Mouse (Mus musculus): ENCODE results near the gene Clns1a. TPM values are rescaled to one million over a fixed set of nuclear protein-coding genes. Genes with fewer than 3 reads are reported as not detected.

Clns1a gene
- not detected in 2 replicates for polyA plus RNA-seq (2012; ENCODE audit: insufficient read depth, insufficient read length, low replicate concordance, missing spikeins)

DNA sequence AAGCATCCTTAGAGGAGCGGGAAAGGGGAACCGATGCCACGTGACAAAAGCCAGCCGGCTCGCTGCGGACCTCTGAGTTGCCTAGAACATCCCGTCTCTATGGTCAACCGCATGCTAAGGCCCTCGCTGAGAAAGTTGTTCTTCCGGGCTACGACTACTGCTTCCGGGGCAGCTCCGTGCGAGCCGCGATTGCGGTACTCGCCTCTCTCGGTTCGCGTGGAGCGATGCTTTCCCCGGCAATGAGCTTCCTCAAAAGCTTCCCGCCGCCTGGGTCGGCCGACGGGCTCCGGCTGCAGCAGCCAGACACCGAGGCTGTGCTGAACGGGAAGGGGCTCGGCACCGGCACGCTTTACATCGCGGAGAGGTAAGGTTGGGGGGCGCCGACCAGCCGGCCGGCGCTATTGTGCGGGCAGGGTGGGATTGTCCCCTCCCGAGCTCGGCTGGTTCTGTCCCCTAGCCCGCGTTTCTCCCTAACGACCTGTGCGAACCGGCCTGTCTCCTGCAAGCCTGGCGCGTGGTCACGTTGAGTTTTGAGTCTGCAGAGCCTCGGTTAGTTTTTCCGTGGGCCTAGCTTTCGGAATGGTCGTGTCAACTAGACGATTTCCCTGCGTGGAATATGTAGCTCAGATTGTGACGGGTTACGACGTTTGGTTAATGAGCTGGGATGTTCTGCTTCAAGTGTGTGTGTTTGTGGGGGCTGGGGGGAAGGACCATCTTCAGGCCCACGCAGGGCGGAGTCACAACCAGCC, at the start of gene Clns1a:
Gene Clns1a (plus strand): TSS at position 129 of the 749 bp plus-strand sequence.
- Histone ChIP-seq H3K27ac (ENCODE audit: insufficient read depth, low read depth, low read length) (peak within 1 kb of the TSS; percentile 88), H3K4me3 (ENCODE audit: insufficient read depth, low read depth, low read length) (peak within 1 kb of the TSS; percentile 95), H3K4me1 (ENCODE audit: control insufficient read depth, insufficient read depth, low read length) (peaks cover 4% of the 10 kb centered on the region)
- WGBS: under 1% methylated on average over 63 of the region's 63 CpGs
- TF ChIP-seq POLR2A (IDR thresholded peaks at IDR 0.05; ENCODE audit: insufficient read depth, low read depth, low read length) (peak; percentile 57; the same call in 1 of the 2 replicates), CTCF (IDR thresholded peaks at IDR 0.05; ENCODE audit: insufficient read depth, low read depth, low read length) (no peak)

DNA sequence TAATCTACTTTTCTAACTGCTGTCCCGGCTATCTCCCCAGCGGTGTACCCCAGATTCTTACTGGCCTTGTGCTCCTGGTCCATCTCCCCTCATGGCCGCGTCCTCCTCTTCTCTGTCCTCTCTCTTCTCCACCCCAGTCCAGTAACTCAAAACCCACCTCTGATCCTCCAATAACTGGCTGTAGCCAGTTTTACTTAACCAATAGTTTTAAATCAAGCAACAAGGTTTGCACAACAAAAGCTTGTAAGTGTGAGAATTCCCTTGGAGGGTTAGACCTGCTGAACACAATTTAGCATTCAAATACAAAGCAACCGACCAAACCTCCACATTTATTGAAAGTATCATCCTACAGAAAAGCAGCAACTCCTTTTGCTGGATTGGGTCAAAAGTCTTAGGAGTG, 48.8 kb upstream of the Clns1a start:
- 90% methylated on average over 5 of the region's 5 CpGs for WGBS
- no peak overlapping the region for H3K27ac ChIP-seq (ENCODE audit: insufficient read depth, low read depth, low read length)
- H3K4me1 ChIP-seq (ENCODE audit: control insufficient read depth, insufficient read depth, low read length): no peaks in the 10 kb centered on the region; the same call in 1 of the 2 replicates
- TF ChIP-seq POLR2A (IDR thresholded peaks at IDR 0.05; ENCODE audit: insufficient read depth, low read depth, low read length): no peak
- no peak for TF ChIP-seq CTCF (IDR thresholded peaks at IDR 0.05; ENCODE audit: insufficient read depth, low read depth, low read length)
- H3K4me3 ChIP-seq (ENCODE audit: insufficient read depth, low read depth, low read length): no peak overlapping the region

DNA sequence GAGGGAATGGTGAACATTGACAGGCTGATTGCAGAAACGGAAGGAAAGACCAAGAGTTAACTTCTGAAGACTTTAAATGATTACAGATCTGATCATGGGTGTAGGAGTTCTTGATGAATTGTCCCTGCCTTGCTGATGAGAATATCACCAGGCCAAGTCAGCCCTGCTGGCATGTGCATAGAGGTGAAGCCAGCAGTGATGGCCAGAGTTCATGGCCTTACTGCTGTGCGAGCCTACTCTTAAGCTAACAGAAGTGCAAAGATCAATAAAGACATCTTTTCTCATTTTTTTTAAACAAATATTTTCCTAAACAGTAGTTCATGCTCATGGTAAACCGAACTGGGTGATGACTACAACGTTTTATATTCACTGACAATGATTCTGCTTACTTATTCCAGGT, 45.7 kb upstream of the Clns1a start:
- Histone ChIP-seq H3K4me3 (ENCODE audit: insufficient read depth, low read depth, low read length) (no peak overlapping the region), H3K27ac (ENCODE audit: insufficient read depth, low read depth, low read length) (no peak overlapping the region), H3K4me1 (ENCODE audit: control insufficient read depth, insufficient read depth, low read length) (no peaks in the 10 kb centered on the region; the same call in 1 of the 2 replicates)
- TF ChIP-seq CTCF (IDR thresholded peaks at IDR 0.05; ENCODE audit: insufficient read depth, low read depth, low read length) (no peak), POLR2A (IDR thresholded peaks at IDR 0.05; ENCODE audit: insufficient read depth, low read depth, low read length) (no peak)
- 92% methylated on average over 4 of the region's 4 CpGs for WGBS

DNA sequence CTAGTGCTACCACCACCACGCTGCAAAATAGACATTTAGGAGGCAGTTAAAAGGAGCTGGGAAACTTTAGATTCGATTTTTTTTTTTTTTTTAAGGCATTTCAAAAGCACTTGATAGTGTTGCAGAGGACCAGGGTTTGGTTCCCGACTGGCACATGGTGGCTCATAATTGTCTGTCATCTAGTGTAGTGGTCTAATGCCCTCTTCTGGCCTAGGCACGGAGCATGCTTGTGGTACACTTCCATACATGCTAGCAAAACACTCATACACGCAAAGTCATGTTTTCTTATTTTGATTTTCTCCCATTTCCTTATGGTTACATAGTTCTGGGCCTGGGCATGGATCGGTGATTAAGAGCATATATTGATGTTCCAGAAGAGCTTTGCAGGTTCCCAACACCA, 40.3 kb upstream of the Clns1a start:
- Histone ChIP-seq H3K27ac (ENCODE audit: insufficient read depth, low read depth, low read length) (no peak overlapping the region), H3K4me1 (ENCODE audit: control insufficient read depth, insufficient read depth, low read length) (no peaks in the 10 kb centered on the region), H3K4me3 (ENCODE audit: insufficient read depth, low read depth, low read length) (no peak overlapping the region)
- TF ChIP-seq CTCF (IDR thresholded peaks at IDR 0.05; ENCODE audit: insufficient read depth, low read depth, low read length) (no peak), POLR2A (IDR thresholded peaks at IDR 0.05; ENCODE audit: insufficient read depth, low read depth, low read length) (no peak)
- 85% methylated on average over 6 of the region's 6 CpGs for WGBS

DNA sequence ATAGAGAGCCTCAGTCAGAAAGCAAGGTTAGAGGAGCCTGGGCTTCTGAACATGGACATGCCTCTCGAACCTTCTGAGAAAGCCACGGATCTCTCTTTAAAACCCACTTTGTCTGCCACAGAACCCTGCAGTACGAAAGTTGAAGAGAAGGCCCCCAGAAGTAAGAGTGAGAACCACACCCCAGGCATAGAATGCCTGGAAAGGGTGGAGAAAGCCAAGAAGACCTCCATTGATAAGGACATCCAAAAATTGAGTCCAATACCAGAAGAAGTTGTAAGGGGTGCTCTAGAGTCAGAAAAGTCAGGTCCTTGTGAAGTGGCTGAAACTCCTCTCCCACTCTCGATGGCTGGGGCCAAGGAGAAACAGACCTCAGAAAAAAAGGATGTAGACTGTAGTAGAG, 34.8 kb upstream of the Clns1a start:
- 86% methylated on average over 4 of the region's 4 CpGs for WGBS

DNA sequence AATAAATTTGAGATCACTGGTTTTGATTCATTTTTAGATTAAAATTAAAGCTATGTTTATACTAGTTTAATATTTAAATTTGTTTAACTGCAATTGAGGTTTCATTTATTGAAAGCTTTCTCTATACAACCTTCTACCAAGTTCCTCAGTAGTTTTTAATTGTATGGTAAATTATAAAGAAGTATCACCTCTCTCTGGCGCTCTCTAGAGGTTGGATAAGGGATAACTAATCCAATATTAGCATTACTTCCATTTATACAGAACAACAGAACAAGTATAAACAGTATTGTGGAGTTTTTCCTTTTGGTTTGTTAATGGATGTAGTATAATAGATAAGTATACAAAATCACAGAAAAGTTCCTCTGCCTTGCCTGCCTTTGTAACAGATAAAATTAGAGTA, 17.2 kb upstream of the Clns1a start:
- TF ChIP-seq POLR2A (IDR thresholded peaks at IDR 0.05; ENCODE audit: insufficient read depth, low read depth, low read length) (no peak), CTCF (IDR thresholded peaks at IDR 0.05; ENCODE audit: insufficient read depth, low read depth, low read length) (no peak)
- no peaks in the 10 kb centered on the region for H3K4me1 ChIP-seq (ENCODE audit: control insufficient read depth, insufficient read depth, low read length)
- no peak overlapping the region for H3K4me3 ChIP-seq (ENCODE audit: insufficient read depth, low read depth, low read length)
- 7% methylated on average over 1 of the region's 1 CpGs for WGBS
- H3K27ac ChIP-seq (ENCODE audit: insufficient read depth, low read depth, low read length): no peak overlapping the region

More for the DNA sequence above, 34.8 kb upstream of the Clns1a start:
- no peak overlapping the region for H3K4me3 ChIP-seq (ENCODE audit: insufficient read depth, low read depth, low read length)
- no peak for TF ChIP-seq POLR2A (IDR thresholded peaks at IDR 0.05; ENCODE audit: insufficient read depth, low read depth, low read length)
- TF ChIP-seq CTCF (IDR thresholded peaks at IDR 0.05; ENCODE audit: insufficient read depth, low read depth, low read length): no peak
- H3K4me1 ChIP-seq (ENCODE audit: control insufficient read depth, insufficient read depth, low read length): no peaks in the 10 kb centered on the region
- H3K27ac ChIP-seq (ENCODE audit: insufficient read depth, low read depth, low read length): no peak overlapping the region

DNA sequence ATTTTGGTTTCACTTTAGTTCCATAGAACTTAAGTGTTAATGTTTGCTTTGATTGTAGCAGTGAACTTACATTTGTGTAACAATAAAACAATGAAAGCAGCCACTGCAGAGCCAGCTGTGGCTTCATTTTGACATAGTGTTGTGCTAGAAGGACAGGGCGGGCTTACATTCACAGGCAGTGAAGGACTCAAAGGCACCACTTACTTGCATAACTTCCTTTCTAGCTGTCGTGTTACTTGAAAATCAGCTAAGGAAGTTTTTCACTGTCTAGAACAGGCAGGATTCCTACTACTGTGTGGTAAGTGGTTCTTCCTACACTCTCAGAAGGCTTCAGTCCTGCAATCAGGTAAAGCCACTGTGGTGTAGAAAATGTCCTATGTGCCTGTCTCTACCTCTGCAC, 8.6 kb upstream of the Clns1a start:
- WGBS: 74% methylated on average over 2 of the region's 2 CpGs

DNA sequence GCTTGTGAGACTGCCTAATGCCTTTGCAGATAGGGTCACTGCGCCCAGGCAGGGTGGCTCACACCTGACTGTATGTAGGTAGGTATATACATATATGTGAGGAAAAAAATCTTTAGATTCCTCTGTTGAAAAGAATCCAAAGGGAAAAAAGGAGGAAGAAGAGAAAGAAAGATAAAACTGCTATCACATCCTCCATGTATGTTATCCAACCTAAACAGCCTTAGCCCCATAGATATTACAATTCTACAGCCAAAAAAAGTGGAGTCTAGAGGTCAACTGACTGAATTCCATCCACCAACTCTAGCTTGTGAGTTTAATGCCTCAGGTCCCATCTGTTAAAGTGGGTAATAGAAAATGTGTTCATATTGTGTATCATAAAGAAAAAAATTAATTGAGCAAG, 993 bp upstream of the Clns1a start:
- no peak overlapping the region for H3K4me3 ChIP-seq (ENCODE audit: insufficient read depth, low read depth, low read length)
- TF ChIP-seq CTCF (IDR thresholded peaks at IDR 0.05; ENCODE audit: insufficient read depth, low read depth, low read length) (no peak), POLR2A (IDR thresholded peaks at IDR 0.05; ENCODE audit: insufficient read depth, low read depth, low read length) (no peak)
- peaks cover 4% of the 10 kb centered on the region for H3K4me1 ChIP-seq (ENCODE audit: control insufficient read depth, insufficient read depth, low read length)
- H3K27ac ChIP-seq (ENCODE audit: insufficient read depth, low read depth, low read length): no peak overlapping the region
- WGBS: 100% methylated on average over 1 of the region's 1 CpGs

More for the DNA sequence above, 8.6 kb upstream of the Clns1a start:
- Histone ChIP-seq H3K27ac (ENCODE audit: insufficient read depth, low read depth, low read length) (no peak overlapping the region), H3K4me3 (ENCODE audit: insufficient read depth, low read depth, low read length) (no peak overlapping the region), H3K4me1 (ENCODE audit: control insufficient read depth, insufficient read depth, low read length) (no peaks in the 10 kb centered on the region)
- TF ChIP-seq POLR2A (IDR thresholded peaks at IDR 0.05; ENCODE audit: insufficient read depth, low read depth, low read length): no peak
- no peak for TF ChIP-seq CTCF (IDR thresholded peaks at IDR 0.05; ENCODE audit: insufficient read depth, low read depth, low read length)

DNA sequence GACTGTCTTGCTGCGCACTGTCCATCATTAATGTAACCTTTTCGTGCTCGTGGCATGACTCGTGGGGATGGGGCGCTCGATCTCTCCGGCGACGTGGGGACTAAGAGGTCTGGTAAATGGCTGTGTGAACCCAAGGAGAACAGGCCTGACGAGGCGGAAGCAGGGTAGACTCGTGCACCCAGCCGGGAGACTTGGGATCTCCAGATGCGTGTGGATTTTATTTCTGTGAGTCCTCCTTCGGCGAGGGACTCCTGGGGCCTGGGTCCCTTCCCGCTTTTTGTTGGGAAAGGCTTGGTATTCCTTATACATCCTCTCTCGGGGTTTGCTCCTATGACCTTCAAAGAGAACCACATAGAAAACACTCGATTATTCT, 315 bp upstream of the Clns1a start:
- H3K4me1 ChIP-seq (ENCODE audit: control insufficient read depth, insufficient read depth, low read length): peaks cover 4% of the 10 kb centered on the region
- 33% methylated on average over 19 of the region's 19 CpGs for WGBS
- no peak for TF ChIP-seq POLR2A (IDR thresholded peaks at IDR 0.05; ENCODE audit: insufficient read depth, low read depth, low read length)
- no peak for TF ChIP-seq CTCF (IDR thresholded peaks at IDR 0.05; ENCODE audit: insufficient read depth, low read depth, low read length)
- H3K4me3 ChIP-seq (ENCODE audit: insufficient read depth, low read depth, low read length): peak overlapping the region; percentile 95
- peak overlapping the region; percentile 88 for H3K27ac ChIP-seq (ENCODE audit: insufficient read depth, low read depth, low read length)
